Mouse (Mus musculus): Measurements from ENCODE around the gene Inka1. TPM values are rescaled to one million over a fixed set of nuclear protein-coding genes. Genes with fewer than 3 reads are reported as not detected.

Gene Inka1
- total RNA-seq, 2 experiments from 2014 or later: 4.4 to 4.9 TPM

Other genes starting within 250 kb of the Inka1 start
- gene Rbm5, start 214.9 kb downstream of the Inka1 start, total RNA-seq (2021): 100 to 1,000 TPM; 109 to 159 TPM
- gene Rbm6, start 112.6 kb downstream of the Inka1 start, total RNA-seq (2021): 10 to 100 TPM; 48.3 to 72.1 TPM
- gene Mon1a, start 97.7 kb downstream of the Inka1 start, total RNA-seq (2021): 10 to 100 TPM; 23.9 to 27.1 TPM
- 1 to 10 TPM in 1 of 2 experiments, under 1 TPM in 1; 0.81 to 2.6 TPM for gene Mst1r, start 79.0 kb downstream of the Inka1 start, total RNA-seq (2021)
- not detected for gene Actl11, start 57.4 kb downstream of the Inka1 start, total RNA-seq (2021)
- gene Camkv, start 50.2 kb downstream of the Inka1 start, total RNA-seq (2021): 100 to 1,000 TPM; 353 to 360 TPM
- 10 to 100 TPM in 1 of 2 experiments, 1 to 10 TPM in 1; 7.8 to 16.5 TPM for gene Traip, start 35.7 kb downstream of the Inka1 start, total RNA-seq (2021)
- 1 to 10 TPM; 2.4 to 3.9 TPM for gene Uba7, start 10.4 kb downstream of the Inka1 start, total RNA-seq (2021)
- not detected for gene Gm20661, start 2.8 kb downstream of the Inka1 start, total RNA-seq (2021)
- gene Cdhr4, start 6.6 kb upstream of the Inka1 start, total RNA-seq (2021): 1 to 10 TPM in 1 of 2 experiments, under 1 TPM in 1; 0.79 to 1.4 TPM
- 1 to 10 TPM in 1 of 2 experiments, not detected in 1; 2.3 TPM for gene Gm20662, start 10.5 kb upstream of the Inka1 start, total RNA-seq (2021)
- 100 to 1,000 TPM; 196 to 205 TPM for gene Ip6k1, start 16.6 kb upstream of the Inka1 start, total RNA-seq (2021)
- gene Gmppb, start 63.4 kb upstream of the Inka1 start, total RNA-seq (2021): 10 to 100 TPM; 14.4 to 17.0 TPM
- gene Amigo3, start 67.3 kb upstream of the Inka1 start, total RNA-seq (2021): 1 to 10 TPM; 1.7 to 1.8 TPM
- gene Mst1, start 94.6 kb upstream of the Inka1 start, total RNA-seq (2021): not detected
- gene Rnf123, start 97.5 kb upstream of the Inka1 start, total RNA-seq (2021): 100 to 1,000 TPM in 1 of 2 experiments, 10 to 100 TPM in 1; 77.6 to 107 TPM
- 10 to 100 TPM; 23.9 to 39.4 TPM for gene Apeh, start 108.7 kb upstream of the Inka1 start, total RNA-seq (2021)
- 100 to 1,000 TPM; 269 to 307 TPM for gene Bsn, start 204.5 kb upstream of the Inka1 start, total RNA-seq (2021)